Mouse (Mus musculus): Measurements from ENCODE around the gene Trappc13. TPM values are rescaled to one million over a fixed set of nuclear protein-coding genes. Genes with fewer than 3 reads are reported as not detected.

The Trappc13 gene
- total RNA-seq, 1 experiment: 59.0 TPM

DNA sequence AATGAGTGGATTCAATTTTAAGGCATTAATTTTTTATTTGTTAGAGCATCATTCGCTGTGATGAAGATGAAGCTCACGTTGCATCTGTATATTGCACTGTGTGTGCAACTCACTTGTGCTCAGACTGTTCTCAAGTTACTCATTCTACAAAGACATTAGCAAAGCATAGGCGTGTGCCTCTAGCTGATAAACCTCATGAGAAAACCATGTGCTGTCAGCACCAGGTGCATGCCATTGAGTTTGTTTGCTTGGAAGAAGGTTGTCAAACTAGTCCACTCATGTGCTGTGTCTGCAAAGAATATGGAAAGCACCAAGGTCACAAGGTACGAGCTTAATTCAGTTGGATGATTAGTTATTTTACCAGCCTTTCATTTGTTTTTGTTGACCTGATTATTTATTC, 9.1 kb upstream of the Trappc13 start:
- Histone ChIP-seq H3K9ac (ENCODE audit: insufficient read depth, low read depth, low read length, poor library complexity, severe bottlenecking) (no peak overlapping the region), H3K4me3 (ENCODE audit: insufficient read depth in 1 of 2, low read depth in 1 of 2, low read length in 2 of 2, poor library complexity in 1 of 2, severe bottlenecking in 1 of 2) (no peak overlapping the region), H3K4me1 (ENCODE audit: control insufficient read depth in 2 of 2, insufficient read depth in 2 of 2, low read length in 2 of 2, poor library complexity in 1 of 2) (no peaks in the 10 kb centered on the region), H3K36me3 (ENCODE audit: control insufficient read depth, insufficient read depth, low read length, poor library complexity, severe bottlenecking) (0 out of 2 replicates have a peak, but pooled peaks cover 4% of the 10 kb centered on the region), H3K27ac (ENCODE audit: insufficient read depth, low read depth, low read length, poor library complexity, severe bottlenecking) (no peak overlapping the region), H3K9me3 (ENCODE audit: control insufficient read depth, insufficient read depth, low read depth, low read length) (no peaks in the 10 kb centered on the region)
- no peak for DNase-seq (ENCODE audit: low read depth, low spot score)
- in situ Hi-C loops (cut with MboI; ENCODE audit: low sequenced_read_pairs in 2 of 2, unreplicated experiment in 2 of 2): no loop called here
- TF ChIP-seq MAFK (IDR thresholded peaks at IDR 0.05; ENCODE audit: insufficient read depth, low read depth, low read length) (no peak), ZNF384 (IDR thresholded peaks at IDR 0.05; ENCODE audit: low read depth, low read length) (no peak), CHD2 (IDR thresholded peaks at IDR 0.05; ENCODE audit: low read depth, low read length) (no peak), HCFC1 (IDR thresholded peaks at IDR 0.05; ENCODE audit: borderline replicate concordance, insufficient read depth, low read length) (no peak), ZC3H11A (IDR thresholded peaks at IDR 0.05; ENCODE audit: borderline replicate concordance, low read depth, low read length) (no peak)

DNA sequence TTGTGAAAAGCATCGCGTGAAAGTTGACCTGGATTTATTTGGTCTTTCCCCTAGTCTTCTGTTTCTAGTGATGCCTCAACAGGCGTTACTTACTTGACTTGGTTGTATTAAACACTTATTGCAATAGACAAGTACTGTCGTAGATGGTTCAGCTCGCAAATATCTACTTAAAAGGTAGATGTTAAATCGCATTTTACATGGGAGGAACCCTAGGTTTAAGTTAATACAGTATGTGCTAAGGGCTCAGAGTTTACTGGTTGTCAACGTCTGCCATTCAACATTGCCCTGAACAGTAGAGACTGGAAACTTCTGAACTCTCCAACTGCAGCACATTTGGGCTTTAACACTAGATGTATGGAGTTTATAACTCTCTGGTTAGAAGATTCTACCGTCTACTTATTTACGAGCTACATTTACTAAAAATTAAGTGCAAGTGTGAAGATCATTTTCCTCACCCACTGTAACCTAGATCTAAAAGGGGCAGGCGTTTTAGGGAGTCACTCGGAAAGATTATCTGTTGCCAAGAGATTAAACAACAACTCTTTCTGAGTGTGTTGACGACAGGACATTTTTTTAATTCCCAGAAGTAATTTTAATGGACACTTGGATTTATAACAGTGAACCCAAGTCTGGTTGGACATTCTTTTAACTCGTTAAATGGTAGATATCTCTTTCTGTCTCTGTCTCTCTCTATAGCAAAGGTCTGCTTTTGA, 1.1 kb upstream of the Trappc13 start:
- TF ChIP-seq CHD2 (IDR thresholded peaks at IDR 0.05; ENCODE audit: low read depth, low read length): no peak
- no peak for TF ChIP-seq MAFK (IDR thresholded peaks at IDR 0.05; ENCODE audit: insufficient read depth, low read depth, low read length)
- in situ Hi-C loops (cut with MboI; ENCODE audit: low sequenced_read_pairs in 2 of 2, unreplicated experiment in 2 of 2): no loop called here
- peaks cover 2% of the 10 kb centered on the region for H3K36me3 ChIP-seq (ENCODE audit: control insufficient read depth, insufficient read depth, low read length, poor library complexity, severe bottlenecking)

DNA sequence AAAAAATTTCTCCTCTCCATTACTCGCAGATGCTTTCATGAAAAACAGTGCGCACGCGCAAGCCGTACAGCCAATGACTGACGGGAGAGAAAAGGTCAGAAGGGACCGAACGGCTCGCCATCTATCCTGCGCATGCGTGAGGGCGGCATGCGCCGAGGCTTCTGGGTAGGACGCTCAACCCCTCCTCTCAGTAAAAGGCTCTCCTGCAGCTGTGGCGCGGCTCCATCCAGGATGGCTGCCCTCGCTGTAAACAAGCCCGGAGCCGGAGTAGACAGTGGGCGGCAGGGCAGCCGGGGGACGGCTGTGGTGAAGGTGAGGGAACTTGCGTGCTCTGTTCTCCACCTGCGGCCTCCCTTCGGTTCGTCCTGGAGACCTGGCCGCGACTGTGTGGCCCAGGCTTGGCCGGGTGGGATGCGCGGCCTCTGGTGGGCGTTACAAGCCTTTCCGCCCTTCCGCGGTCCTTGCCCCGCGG, 417 bp upstream of the Trappc13 start, which contains the start of gene Trim23:
Trim23 (plus strand) TSS at position 148 of the 472 bp plus-strand sequence.
- peak within 1 kb of the TSS; percentile 99 for H3K9ac ChIP-seq (ENCODE audit: insufficient read depth, low read depth, low read length, poor library complexity, severe bottlenecking)
- in situ Hi-C loops (cut with MboI; ENCODE audit: low sequenced_read_pairs in 2 of 2, unreplicated experiment in 2 of 2): no loop called here

More for the DNA sequence above, 1.1 kb upstream of the Trappc13 start:
- Histone ChIP-seq H3K9ac (ENCODE audit: insufficient read depth, low read depth, low read length, poor library complexity, severe bottlenecking) (peak overlapping the region; percentile 99), H3K4me3 (ENCODE audit: insufficient read depth in 1 of 2, low read depth in 1 of 2, low read length in 2 of 2, poor library complexity in 1 of 2, severe bottlenecking in 1 of 2) (peak overlapping the region; percentile 84 to 100), H3K27ac (ENCODE audit: insufficient read depth, low read depth, low read length, poor library complexity, severe bottlenecking) (no peak overlapping the region), H3K4me1 (ENCODE audit: control insufficient read depth in 2 of 2, insufficient read depth in 2 of 2, low read length in 2 of 2, poor library complexity in 1 of 2) (peaks cover 0 to 2% of the 10 kb centered on the region in 2 experiments; a peak in 1 of 4 replicates), H3K9me3 (ENCODE audit: control insufficient read depth, insufficient read depth, low read depth, low read length) (no peaks in the 10 kb centered on the region)
- DNase-seq (ENCODE audit: low read depth, low spot score): no peak

DNA sequence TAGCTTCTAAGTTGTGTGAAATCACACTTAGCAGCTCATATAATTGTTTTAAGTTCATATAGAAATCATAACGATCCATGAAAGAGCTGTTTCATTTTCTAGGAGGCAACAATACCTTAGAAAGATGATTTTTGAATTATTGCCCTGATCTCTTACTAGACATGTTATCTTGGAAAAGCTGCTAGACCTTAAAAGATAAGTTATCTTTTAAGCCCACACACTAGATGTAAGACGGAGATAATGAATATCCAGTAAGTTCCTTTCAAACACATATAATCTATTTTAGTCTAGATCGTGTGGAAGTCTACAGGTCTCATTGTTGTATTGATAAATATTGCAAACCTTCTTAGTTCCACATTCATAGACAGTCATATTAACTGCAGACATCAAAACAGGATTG, 1.4 kb downstream of the Trappc13 start:
- H3K9ac ChIP-seq (ENCODE audit: insufficient read depth, low read depth, low read length, poor library complexity, severe bottlenecking): peak overlapping the region; percentile 43; the same call in 1 of the 2 replicates
- no peak for DNase-seq (ENCODE audit: low read depth, low spot score)
- TF ChIP-seq HCFC1 (IDR thresholded peaks at IDR 0.05; ENCODE audit: borderline replicate concordance, insufficient read depth, low read length) (no peak), CHD2 (IDR thresholded peaks at IDR 0.05; ENCODE audit: low read depth, low read length) (no peak), ZC3H11A (IDR thresholded peaks at IDR 0.05; ENCODE audit: borderline replicate concordance, low read depth, low read length) (no peak)
- no peak overlapping the region for H3K27ac ChIP-seq (ENCODE audit: insufficient read depth, low read depth, low read length, poor library complexity, severe bottlenecking)
- H3K4me1 ChIP-seq (ENCODE audit: control insufficient read depth in 2 of 2, insufficient read depth in 2 of 2, low read length in 2 of 2, poor library complexity in 1 of 2): peaks cover 2 to 5% of the 10 kb centered on the region in 2 experiments; a peak in 2 of 4 replicates
- H3K9me3 ChIP-seq (ENCODE audit: control insufficient read depth, insufficient read depth, low read depth, low read length): no peaks in the 10 kb centered on the region
- in situ Hi-C loops (cut with MboI; ENCODE audit: low sequenced_read_pairs in 2 of 2, unreplicated experiment in 2 of 2): no loop called here
- peaks cover 3% of the 10 kb centered on the region for H3K36me3 ChIP-seq (ENCODE audit: control insufficient read depth, insufficient read depth, low read length, poor library complexity, severe bottlenecking)
- peak overlapping the region; percentile 60 to 84 for H3K4me3 ChIP-seq (ENCODE audit: insufficient read depth in 1 of 2, low read depth in 1 of 2, low read length in 2 of 2, poor library complexity in 1 of 2, severe bottlenecking in 1 of 2)

More for the DNA sequence above, 417 bp upstream of the Trappc13 start, which contains the start of gene Trim23:
- peak within 1 kb of the TSS; percentile 89 for H3K27ac ChIP-seq (ENCODE audit: insufficient read depth, low read depth, low read length, poor library complexity, severe bottlenecking)
- peaks cover 3% of the 10 kb centered on the region for H3K36me3 ChIP-seq (ENCODE audit: control insufficient read depth, insufficient read depth, low read length, poor library complexity, severe bottlenecking)
- peak within 1 kb of the TSS; percentile 84 to 100 for H3K4me3 ChIP-seq (ENCODE audit: insufficient read depth in 1 of 2, low read depth in 1 of 2, low read length in 2 of 2, poor library complexity in 1 of 2, severe bottlenecking in 1 of 2)
- no peaks in the 10 kb centered on the region for H3K9me3 ChIP-seq (ENCODE audit: control insufficient read depth, insufficient read depth, low read depth, low read length)
- TF ChIP-seq ZC3H11A (IDR thresholded peaks at IDR 0.05; ENCODE audit: borderline replicate concordance, low read depth, low read length) (no peak), HCFC1 (IDR thresholded peaks at IDR 0.05; ENCODE audit: borderline replicate concordance, insufficient read depth, low read length) (no peak), ZNF384 (IDR thresholded peaks at IDR 0.05; ENCODE audit: low read depth, low read length) (no peak), CHD2 (IDR thresholded peaks at IDR 0.05; ENCODE audit: low read depth, low read length) (no peak), MAFK (IDR thresholded peaks at IDR 0.05; ENCODE audit: insufficient read depth, low read depth, low read length) (no peak)
- peaks cover 0 to 2% of the 10 kb centered on the region in 2 experiments; a peak in 1 of 4 replicates for H3K4me1 ChIP-seq (ENCODE audit: control insufficient read depth in 2 of 2, insufficient read depth in 2 of 2, low read length in 2 of 2, poor library complexity in 1 of 2)
- peak; percentile 96 for DNase-seq (ENCODE audit: low read depth, low spot score)

Measured in ES-E14 (cell line).